Mouse (Mus musculus) olfactory bulb, adult 2 months (tissue): Measurements from ENCODE around the gene Nufip1. TPM values are rescaled to one million over a fixed set of nuclear protein-coding genes. Genes with fewer than 3 reads are reported as not detected.

Experiments used
- H3K27ac ChIP-seq: fragments of 200-500 bp; 2 replicates; pipeline ENCODE4 v1.5.1; 2012; ENCODE audit warnings: low read depth, low read length; ENCODE audit not compliant: insufficient read depth
- H3K4me1 ChIP-seq: fragments of 200-500 bp; 2 replicates; pipeline ENCODE4 v1.6.1; 2012; ENCODE audit warnings: low read length; ENCODE audit not compliant: control insufficient read depth, insufficient read depth
- H3K4me3 ChIP-seq: fragments of 200-500 bp; 2 replicates; pipeline ENCODE4 v1.5.1; 2012; ENCODE audit warnings: mild to moderate bottlenecking, low read depth, low read length, moderate library complexity; ENCODE audit not compliant: insufficient read depth
- CTCF ChIP-seq: fragments of 200-500 bp; IDR thresholded peaks from 2 replicates; pipeline ENCODE4 v1.5.1; 2012; ENCODE audit warnings: low read depth, mild to moderate bottlenecking, low read length, moderate library complexity; ENCODE audit not compliant: insufficient read depth
- POLR2A ChIP-seq: fragments of 200-500 bp; IDR thresholded peaks from 2 replicates; pipeline ENCODE4 v1.6.1; 2012; ENCODE audit warnings: mild to moderate bottlenecking, low read depth, low read length, moderate library complexity; ENCODE audit not compliant: insufficient read depth
- WGBS: fragments of 180-500 bp; shearing (Covaris S2); methylation state at CpG from one replicate; pipeline ENCODE4 v1.1.7; 2018; 5-methylcytosine and 5-hydroxymethylcytosine counted together
- polyA plus RNA-seq: library from polyadenylated mRNA; stranded (reverse); fragments of >200 nt; gene quantifications from 2 replicates; pipeline ENCODE4 v1.2.4, GENCODE M21; 2012; ENCODE audit warnings: low replicate concordance; ENCODE audit not compliant: missing spikeins, insufficient read depth, insufficient read length

Nufip1 gene
- polyA plus RNA-seq, 1 experiment: not detected

- WGBS: 46% methylated on average over 6 of the region's 6 CpGs
- TF ChIP-seq CTCF (no peak), POLR2A (no peak)
- Histone ChIP-seq H3K4me3 (no peak overlapping the region), H3K27ac (no peak overlapping the region), H3K4me1 (0 out of 2 replicates have a peak, but pooled peaks cover 2% of the 10 kb centered on the region)
Measured at GRCm38 (mm10) chr14:76121901-76122662, 11.4 kb downstream of the Nufip1 start.

GRCm38 (mm10) chr14:76122663-76123058 lies 12.0 kb downstream of the Nufip1 start:
- Histone ChIP-seq H3K27ac (no peak overlapping the region), H3K4me3 (no peak overlapping the region), H3K4me1 (0 out of 2 replicates have a peak, but pooled peaks cover 2% of the 10 kb centered on the region)
- 91% methylated on average over 8 of the region's 8 CpGs for WGBS
- TF ChIP-seq POLR2A (no peak), CTCF (no peak)

GRCm38 (mm10) chr14:76127311-76127710 lies 16.6 kb downstream of the Nufip1 start:
- no peaks in the 10 kb centered on the region for H3K4me1 ChIP-seq
- no peak overlapping the region for H3K4me3 ChIP-seq
- no peak overlapping the region for H3K27ac ChIP-seq
- TF ChIP-seq CTCF (no peak), POLR2A (no peak)
- WGBS: 82% methylated on average over 3 of the region's 3 CpGs

GRCm38 (mm10) chr14:76128174-76128573 lies 17.5 kb downstream of the Nufip1 start:
- WGBS: 90% methylated on average over 4 of the region's 4 CpGs
- Histone ChIP-seq H3K4me3 (no peak overlapping the region), H3K4me1 (no peaks in the 10 kb centered on the region), H3K27ac (no peak overlapping the region)
- TF ChIP-seq POLR2A (no peak), CTCF (no peak)

- H3K4me1 ChIP-seq: no peaks in the 10 kb centered on the region
- TF ChIP-seq CTCF (no peak), POLR2A (no peak)
- H3K4me3 ChIP-seq: no peak overlapping the region
- 93% methylated on average over 4 of the region's 4 CpGs for WGBS
- H3K27ac ChIP-seq: no peak overlapping the region
Measured at GRCm38 (mm10) chr14:76134975-76135374, 24.3 kb downstream of the Nufip1 start.

- Histone ChIP-seq H3K4me3 (no peak overlapping the region), H3K4me1 (peaks cover 5% of the 10 kb centered on the region), H3K27ac (no peak overlapping the region)
- TF ChIP-seq POLR2A (no peak), CTCF (no peak)
- WGBS: 81% methylated on average over 1 of the region's 1 CpGs
Measured at GRCm38 (mm10) chr14:76145248-76145647, 34.6 kb downstream of the Nufip1 start.

GRCm38 (mm10) chr14:76145868-76146267 lies 35.2 kb downstream of the Nufip1 start:
- WGBS: 81% methylated on average over 7 of the region's 7 CpGs
- no peak overlapping the region for H3K4me3 ChIP-seq
- TF ChIP-seq CTCF (no peak), POLR2A (no peak)
- peaks cover 8% of the 10 kb centered on the region for H3K4me1 ChIP-seq
- H3K27ac ChIP-seq: no peak overlapping the region

- Histone ChIP-seq H3K27ac (no peak overlapping the region), H3K4me1 (peaks cover 8% of the 10 kb centered on the region), H3K4me3 (no peak overlapping the region)
- WGBS: 88% methylated on average over 6 of the region's 6 CpGs
- TF ChIP-seq POLR2A: no peak
- TF ChIP-seq CTCF: no peak
Measured at GRCm38 (mm10) chr14:76147061-76147460, 36.4 kb downstream of the Nufip1 start.

- no peak overlapping the region for H3K4me3 ChIP-seq
- TF ChIP-seq CTCF: no peak
- TF ChIP-seq POLR2A: no peak
- H3K27ac ChIP-seq: no peak overlapping the region
- H3K4me1 ChIP-seq: peaks cover 13% of the 10 kb centered on the region
- WGBS: 92% methylated on average over 10 of the region's 10 CpGs
Measured at GRCm38 (mm10) chr14:76148294-76148693, 37.6 kb downstream of the Nufip1 start.
